Mouse (Mus musculus) MEL (cell line): ENCODE results near the gene Cntd1.

Experiments used
- CHD2 ChIP-seq: IDR thresholded peaks from 2 replicates; pipeline ENCODE4 v1.6.1; 2011; ENCODE audit warnings: low read length, improper control_type of control experiment
- CTCF ChIP-seq, 3 experiments: IDR thresholded peaks in 2 of 3; conservative IDR thresholded peaks in 1 of 3; 2 replicates each; pipeline ENCODE4 v1.5.1; 2011 to 2012; ENCODE audit warnings: low read length in 3 of 3, low read depth in 2 of 3, mild to moderate bottlenecking in 2 of 3, improper control_type of control experiment in 1 of 3, inconsistent platforms in 1 of 3, mixed read lengths in 1 of 3, moderate library complexity in 1 of 3; ENCODE audit not compliant: control insufficient read depth in 1 of 3, insufficient read depth in 1 of 3, poor library complexity in 1 of 3, severe bottlenecking in 1 of 3
- E2F4 ChIP-seq: IDR thresholded peaks from 2 replicates; pipeline ENCODE4 v1.6.1; 2011; ENCODE audit warnings: low read depth, low read length, improper control_type of control experiment, borderline replicate concordance
- ELF1 ChIP-seq: IDR thresholded peaks from 2 replicates; pipeline ENCODE4 v1.6.1; 2014; ENCODE audit warnings: low read depth, mild to moderate bottlenecking, inconsistent platforms, low read length, improper control_type of control experiment, moderate library complexity
- EP300 ChIP-seq, 2 experiments: IDR thresholded peaks; 2 replicates each; pipeline ENCODE4 v1.6.1; 2011; ENCODE audit warnings: improper control_type of control experiment in 2 of 2, low read length in 2 of 2, low read depth in 1 of 2, mild to moderate bottlenecking in 1 of 2
- GATA1 ChIP-seq: IDR thresholded peaks from 2 replicates; pipeline ENCODE4 v1.6.1; 2011; ENCODE audit warnings: low read depth, low read length, improper control_type of control experiment
- MAFK ChIP-seq: IDR thresholded peaks from 2 replicates; pipeline ENCODE4 v1.6.1; 2011; ENCODE audit warnings: low read depth, mild to moderate bottlenecking, low read length, improper control_type of control experiment, borderline replicate concordance
- POLR2A ChIP-seq, 2 experiments: IDR thresholded peaks; 2 replicates each; pipeline ENCODE4 v1.6.1; 2011 to 2012; ENCODE audit warnings: low read length in 2 of 2, mild to moderate bottlenecking in 2 of 2, control low read depth in 1 of 2, improper control_type of control experiment in 1 of 2, low read depth in 1 of 2, moderate library complexity in 1 of 2; ENCODE audit not compliant: control insufficient read depth in 1 of 2, insufficient read depth in 1 of 2, poor library complexity in 1 of 2
- POLR2AphosphoS5 ChIP-seq: IDR thresholded peaks from 2 replicates; pipeline ENCODE4 v1.6.1; 2012; ENCODE audit warnings: low read depth, borderline replicate concordance, mild to moderate bottlenecking, inconsistent platforms, low read length, moderate library complexity, mixed read lengths
- TAL1 ChIP-seq: IDR thresholded peaks from 2 replicates; pipeline ENCODE4 v1.6.1; 2012; ENCODE audit warnings: mild to moderate bottlenecking, inconsistent platforms, low read length, moderate library complexity, mixed read lengths
- UBTF ChIP-seq: IDR thresholded peaks from 2 replicates; pipeline ENCODE4 v1.6.1; 2012; ENCODE audit warnings: low read depth, mild to moderate bottlenecking, inconsistent platforms, low read length, improper control_type of control experiment, moderate library complexity, borderline replicate concordance; ENCODE audit not compliant: insufficient read depth
- ZC3H11A ChIP-seq: IDR thresholded peaks from 2 replicates; pipeline ENCODE4 v1.6.1; 2012; ENCODE audit warnings: low read depth, mild to moderate bottlenecking, inconsistent platforms, low read length, improper control_type of control experiment

GRCm38 (mm10) chr11:101332537-101332936, 53.7 kb downstream of the Cntd1 start:
- TF ChIP-seq MAFK, result no peak
- TF ChIP-seq CTCF (IDR thresholded peaks at IDR 0.05 in 2 of 3, conservative IDR thresholded peaks at IDR 0.05 in 1 of 3; ENCODE audit: control insufficient read depth in 1 of 3, insufficient read depth in 1 of 3, low read depth in 2 of 3, low read length in 3 of 3, poor library complexity in 1 of 3, severe bottlenecking in 1 of 3), result no peak
- TF ChIP-seq EP300 (IDR thresholded peaks at IDR 0.05; ENCODE audit: low read depth in 1 of 2, low read length in 2 of 2), result no peak
- no peak for TF ChIP-seq TAL1
- no peak for TF ChIP-seq GATA1
- no peak for TF ChIP-seq ZC3H11A
- TF ChIP-seq POLR2AphosphoS5, result no peak
- TF ChIP-seq ELF1, result no peak
- no peak for TF ChIP-seq UBTF
- TF ChIP-seq CHD2, result no peak
- TF ChIP-seq POLR2A (IDR thresholded peaks at IDR 0.05; ENCODE audit: control insufficient read depth in 1 of 2, insufficient read depth in 1 of 2, low read depth in 1 of 2, low read length in 2 of 2, poor library complexity in 1 of 2), result no peak
- TF ChIP-seq E2F4, result no peak
